Mouse (Mus musculus) kidney, postnatal 0 days (tissue): ENCODE results near the gene Zfp93. TPM values are rescaled to one million over a fixed set of nuclear protein-coding genes. Genes with fewer than 3 reads are reported as not detected.

Experiments used
- ATAC-seq: fragments of 200-750 bp; cut with Nextera tagmentation; replicated peaks from 2 replicates; pipeline ENCODE4 v1.8.0; 2017; ENCODE audit warnings: low read depth, moderate number of reproducible peaks, moderate TSS enrichment, moderate library complexity; ENCODE audit not compliant: low FRiP score
- DNase-seq: peaks from one replicate; pipeline ENCODE4 v3.0.0-alpha.2; 2016; ENCODE audit warnings: low spot score
- H3K27ac ChIP-seq: fragments of 300-500 bp; sonication (generic); 2 replicates; pipeline ENCODE4 v1.5.1; 2014; ENCODE audit warnings: mild to moderate bottlenecking
- H3K27me3 ChIP-seq: fragments of 300-500 bp; sonication (generic); 2 replicates; pipeline ENCODE4 v1.6.1; 2014; ENCODE audit warnings: low read length, mixed read lengths; ENCODE audit not compliant: insufficient read depth
- H3K36me3 ChIP-seq: fragments of 300-500 bp; sonication (generic); 2 replicates; pipeline ENCODE4 v1.6.1; 2014; ENCODE audit warnings: low read length, mixed read lengths; ENCODE audit not compliant: insufficient read depth
- H3K4me1 ChIP-seq: fragments of 300-500 bp; sonication (generic); replicated peaks from 2 replicates; pipeline ENCODE4 v1.6.1; 2014; ENCODE audit warnings: antibody characterized with exemption, low read length, mixed read lengths; ENCODE audit not compliant: insufficient read depth
- H3K4me2 ChIP-seq: fragments of 300-500 bp; sonication (generic); 2 replicates; pipeline ENCODE4 v1.6.1; 2014; ENCODE audit warnings: mild to moderate bottlenecking, low read length, moderate library complexity, mixed read lengths
- H3K4me3 ChIP-seq: fragments of 300-500 bp; sonication (generic); replicated peaks from 2 replicates; pipeline ENCODE4 v1.5.1; 2014; ENCODE audit warnings: low read depth, low read length
- H3K9ac ChIP-seq: fragments of 300-500 bp; sonication (generic); 2 replicates; pipeline ENCODE4 v1.6.1; 2014; ENCODE audit warnings: low read depth, low read length
- H3K9me3 ChIP-seq: fragments of 300-500 bp; sonication (generic); replicated peaks from 2 replicates; pipeline ENCODE4 v1.6.1; 2016; ENCODE audit warnings: low read length, inconsistent platforms, mixed read lengths
- CTCF ChIP-seq: IDR thresholded peaks from 2 replicates; pipeline ENCODE4 v1.5.1; 2016; ENCODE audit warnings: antibody characterized with exemption, low read depth, mild to moderate bottlenecking, moderate library complexity
- WGBS: fragments of 180-500 bp; shearing (Covaris S2); extraction: QIAGEN DNeasy Blood & Tissue Kit; methylation state at CpG from one replicate; pipeline ENCODE4 v1.1.7; 2014; 5-methylcytosine and 5-hydroxymethylcytosine counted together
- polyA plus RNA-seq: library from polyadenylated mRNA; unstranded; fragments of >200 nt; fragmentation: Nextera tagmentation; extraction: Ambion mirVana; gene quantifications from 2 replicates; pipeline ENCODE4 v1.2.1, GENCODE M21; 2015

The Zfp93 gene
- polyA plus RNA-seq, 1 experiment from 2014 or later: 7.5 TPM

DNA sequence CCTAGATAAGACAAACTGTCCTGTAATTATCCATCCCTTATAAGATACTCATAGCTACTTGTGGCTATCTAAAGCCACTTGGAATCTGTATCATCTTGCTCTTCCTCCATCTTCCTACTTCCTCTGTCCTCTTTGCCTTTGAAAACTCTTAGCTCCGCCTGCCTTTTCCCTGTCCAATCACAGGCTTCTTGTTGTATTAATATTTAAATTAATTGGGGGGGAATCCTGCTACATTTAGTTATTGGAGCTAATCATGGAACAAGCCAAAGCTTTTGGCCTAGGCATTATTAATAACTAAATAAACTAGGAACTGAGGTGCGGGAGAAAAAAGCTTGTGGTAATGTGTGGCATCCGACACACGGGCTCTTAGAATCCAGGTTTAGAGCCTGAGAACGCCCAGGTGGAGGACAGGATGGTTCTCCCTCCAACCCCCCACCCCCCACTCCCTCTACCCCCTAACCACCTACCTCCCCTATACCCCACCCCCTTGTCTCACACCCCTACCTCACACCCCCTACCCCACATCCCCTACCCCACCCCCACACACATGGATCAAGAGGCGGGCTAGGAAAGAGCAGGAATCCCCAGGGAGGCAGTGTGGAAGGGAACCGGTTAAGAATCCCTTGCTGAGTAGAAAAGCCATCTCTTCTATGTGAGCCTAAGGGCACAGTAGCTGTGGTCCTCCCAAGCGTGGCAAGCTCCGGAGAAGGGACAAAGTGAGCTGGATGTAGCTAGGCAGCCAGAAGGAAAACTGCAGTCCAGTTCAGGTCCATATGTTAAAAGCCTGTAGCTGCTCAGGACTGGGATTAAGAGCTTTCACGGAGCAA is 10.0 kb downstream of the Zfp93 start:
- no peak overlapping the region for H3K27ac ChIP-seq
- no peaks in the 10 kb centered on the region for H3K9me3 ChIP-seq
- TF ChIP-seq CTCF: no peak
- H3K36me3 ChIP-seq: 0 out of 2 replicates have a peak, but pooled peaks cover 4% of the 10 kb centered on the region
- no peaks in the 10 kb centered on the region for H3K4me1 ChIP-seq
- DNase-seq (no peak), ATAC-seq (0 out of 2 replicates have a peak, but pooled peaks have one; percentile 29)
- no peaks in the 10 kb centered on the region for H3K27me3 ChIP-seq
- H3K4me2 ChIP-seq: no peak overlapping the region
- 61% methylated on average over 10 of the region's 10 CpGs for WGBS
- H3K9ac ChIP-seq: no peak overlapping the region
- H3K4me3 ChIP-seq: no peak overlapping the region

GRCm38 (mm10) chr7:24280858-24281145 is 10.6 kb downstream of the Zfp93 start:
- DNase-seq (no peak), ATAC-seq (peak; percentile 54)
- no peak overlapping the region for H3K9ac ChIP-seq

DNA sequence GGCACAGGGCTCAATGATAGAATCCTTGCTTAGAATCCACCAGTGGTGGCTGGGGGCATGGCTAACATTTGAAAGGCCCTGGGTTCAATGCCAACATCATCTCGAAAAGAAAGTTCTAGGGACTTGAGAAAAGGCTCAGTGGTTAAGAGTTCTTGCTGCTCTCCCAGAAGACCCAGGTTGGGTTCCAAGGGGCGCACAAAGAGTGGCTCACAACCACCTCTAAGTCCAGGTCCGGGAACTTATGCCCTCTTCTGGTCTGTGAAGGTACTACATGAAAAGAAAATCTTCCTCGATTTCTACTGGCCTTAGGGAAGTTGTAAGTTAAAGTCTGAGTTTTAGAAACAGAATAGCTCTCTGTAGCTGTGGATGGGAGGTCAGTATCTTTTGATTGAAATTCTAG is 15.9 kb downstream of the Zfp93 start:
- no peaks in the 10 kb centered on the region for H3K9me3 ChIP-seq

More at GRCm38 (mm10) chr7:24280858-24281145, 10.6 kb downstream of the Zfp93 start:
- no peaks in the 10 kb centered on the region for H3K27me3 ChIP-seq
- H3K27ac ChIP-seq: no peak overlapping the region
- H3K4me2 ChIP-seq: no peak overlapping the region
- H3K9me3 ChIP-seq: no peaks in the 10 kb centered on the region
- H3K4me1 ChIP-seq: no peaks in the 10 kb centered on the region
- TF ChIP-seq CTCF: no peak
- H3K36me3 ChIP-seq: 0 out of 2 replicates have a peak, but pooled peaks cover 4% of the 10 kb centered on the region
- 33% methylated on average over 4 of the region's 4 CpGs for WGBS
- H3K4me3 ChIP-seq: no peak overlapping the region

DNA sequence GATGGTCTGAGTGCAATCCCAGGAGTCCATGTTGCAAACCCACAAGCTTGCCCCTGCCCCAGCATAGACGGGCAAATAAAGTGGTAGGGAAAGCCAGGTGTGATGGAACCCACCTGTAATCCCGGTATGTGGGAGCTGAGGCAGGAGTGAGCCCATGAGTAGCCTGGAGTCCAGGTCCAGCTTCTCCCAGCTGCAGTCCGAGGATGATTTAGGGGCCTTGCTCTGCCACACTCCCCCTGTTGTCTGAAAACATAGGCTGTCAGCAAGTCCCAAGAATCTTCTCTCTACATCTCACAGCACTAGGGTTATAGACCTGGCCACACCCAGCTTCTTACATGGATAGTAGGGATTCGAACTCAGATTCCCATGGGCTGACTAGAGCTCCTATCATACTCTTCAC is 16.7 kb downstream of the Zfp93 start:
- TF ChIP-seq CTCF: no peak

More for the DNA sequence above, 15.9 kb downstream of the Zfp93 start:
- ATAC-seq (no peak), DNase-seq (no peak)
- whole genome bisulfite sequencing: 53% methylated on average over 4 of the region's 4 CpGs
- H3K36me3 ChIP-seq: peaks cover 11% of the 10 kb centered on the region
- no peak overlapping the region for H3K4me2 ChIP-seq
- H3K9ac ChIP-seq: no peak overlapping the region
- no peak overlapping the region for H3K4me3 ChIP-seq
- H3K4me1 ChIP-seq: no peaks in the 10 kb centered on the region
- no peaks in the 10 kb centered on the region for H3K27me3 ChIP-seq
- peak; percentile 38 for TF ChIP-seq CTCF
- H3K27ac ChIP-seq: no peak overlapping the region

GRCm38 (mm10) chr7:24287670-24288069 is 17.4 kb downstream of the Zfp93 start:
- Histone ChIP-seq H3K27me3 (no peaks in the 10 kb centered on the region), H3K9me3 (no peaks in the 10 kb centered on the region), H3K4me3 (no peak overlapping the region), H3K27ac (no peak overlapping the region), H3K9ac (no peak overlapping the region), H3K36me3 (peaks cover 27% of the 10 kb centered on the region), H3K4me2 (no peak overlapping the region), H3K4me1 (no peaks in the 10 kb centered on the region)
- no peak for DNase-seq
- WGBS: 88% methylated on average over 5 of the region's 5 CpGs
- TF ChIP-seq CTCF: no peak
- ATAC-seq: no peak

More for the DNA sequence above, 16.7 kb downstream of the Zfp93 start:
- Histone ChIP-seq H3K27me3 (no peaks in the 10 kb centered on the region), H3K4me2 (no peak overlapping the region), H3K4me1 (no peaks in the 10 kb centered on the region), H3K36me3 (peaks cover 19% of the 10 kb centered on the region), H3K4me3 (no peak overlapping the region), H3K9me3 (no peaks in the 10 kb centered on the region), H3K27ac (no peak overlapping the region), H3K9ac (no peak overlapping the region)
- 79% methylated on average over 4 of the region's 4 CpGs for WGBS
- no peak for DNase-seq
- no peak for ATAC-seq

DNA sequence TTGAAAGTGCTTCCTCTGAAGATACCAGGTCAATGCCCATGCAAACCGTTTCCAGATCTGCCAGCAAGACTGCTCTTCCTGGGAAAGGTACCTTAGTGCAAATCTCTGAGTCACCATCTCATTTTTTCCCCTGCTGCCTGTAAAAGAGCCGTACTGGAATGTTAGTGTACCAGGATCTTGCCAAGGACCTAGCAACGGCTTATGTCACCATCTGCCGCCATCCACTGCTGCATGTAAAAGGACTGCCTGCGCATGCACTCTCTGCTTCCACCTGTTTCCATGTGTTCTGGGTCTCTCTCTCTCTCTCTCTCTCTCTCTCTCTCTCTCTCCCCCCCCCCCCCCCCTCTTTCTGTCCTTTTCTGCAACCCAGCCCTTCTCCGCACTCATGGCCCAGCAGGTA is 18.3 kb downstream of the Zfp93 start:
- ATAC-seq: no peak
- H3K27me3 ChIP-seq: no peaks in the 10 kb centered on the region
- peaks cover 30% of the 10 kb centered on the region for H3K36me3 ChIP-seq

More for the DNA sequence above, 18.3 kb downstream of the Zfp93 start:
- 92% methylated on average over 6 of the region's 6 CpGs for WGBS
- Histone ChIP-seq H3K4me2 (no peak overlapping the region), H3K9ac (no peak overlapping the region), H3K27ac (no peak overlapping the region), H3K4me1 (no peaks in the 10 kb centered on the region), H3K9me3 (no peaks in the 10 kb centered on the region), H3K4me3 (no peak overlapping the region)
- DNase-seq: no peak
- no peak for TF ChIP-seq CTCF
